Mouse (Mus musculus) ES-E14 (cell line): ENCODE data around the gene Ap3b1.

ENCODE experiments used
- CHD2 ChIP-seq: IDR thresholded peaks from 2 replicates; pipeline ENCODE4 v1.6.1; 2014; ENCODE audit warnings: mild to moderate bottlenecking, low read depth, low read length, inconsistent platforms
- HCFC1 ChIP-seq: IDR thresholded peaks from 2 replicates; pipeline ENCODE4 v1.6.1; 2012; ENCODE audit warnings: low read length, inconsistent platforms, borderline replicate concordance; ENCODE audit not compliant: insufficient read depth
- MAFK ChIP-seq: IDR thresholded peaks from 2 replicates; pipeline ENCODE4 v1.6.1; 2014; ENCODE audit warnings: mild to moderate bottlenecking, low read depth, low read length, inconsistent platforms; ENCODE audit not compliant: insufficient read depth
- ZC3H11A ChIP-seq: IDR thresholded peaks from 2 replicates; pipeline ENCODE4 v1.6.1; 2012; ENCODE audit warnings: low read depth, mild to moderate bottlenecking, inconsistent platforms, low read length, borderline replicate concordance
- ZNF384 ChIP-seq: IDR thresholded peaks from 2 replicates; pipeline ENCODE4 v1.6.1; 2012; ENCODE audit warnings: low read depth, low read length, inconsistent platforms

DNA sequence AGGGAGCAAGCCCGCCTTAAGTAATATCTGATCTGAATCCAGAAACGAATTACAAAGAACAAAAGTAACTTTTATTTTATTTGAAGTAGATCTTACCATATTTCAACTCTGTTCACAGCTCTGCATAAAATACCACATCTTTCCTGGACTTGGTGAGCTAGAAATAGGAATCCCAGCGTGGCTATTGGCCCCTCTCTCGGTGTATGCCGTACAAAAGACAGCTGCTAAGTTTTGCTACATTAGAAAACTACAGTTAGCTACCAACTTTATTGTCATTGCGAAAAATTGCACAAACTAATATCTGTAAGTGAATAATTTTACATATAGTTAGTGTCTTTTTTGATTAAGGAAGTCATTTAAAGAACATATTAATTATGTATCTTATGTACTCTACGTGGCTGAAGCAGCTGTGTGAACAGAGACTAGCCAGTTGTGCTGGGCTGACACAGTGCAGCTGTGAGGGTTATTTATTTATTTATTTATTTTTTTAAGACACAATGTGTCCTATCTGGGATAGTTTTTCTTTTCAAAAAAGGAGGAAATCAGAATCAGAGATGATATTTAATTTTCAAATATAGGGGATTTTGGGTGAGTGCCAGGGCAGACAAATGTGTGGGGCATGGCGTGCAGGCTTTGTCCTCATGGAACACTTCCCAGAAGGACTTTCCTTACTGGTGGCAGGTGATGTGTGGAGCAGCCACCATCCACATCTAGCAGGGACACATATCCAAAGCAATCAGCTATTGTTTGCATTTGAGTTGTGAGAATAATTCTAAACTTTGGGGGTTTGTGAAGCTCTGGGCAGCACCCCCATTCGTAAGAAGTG is 248.5 kb downstream of the Ap3b1 start:
- no peak for TF ChIP-seq HCFC1
- TF ChIP-seq ZC3H11A, result no peak
- TF ChIP-seq ZNF384, result no peak
- no peak for TF ChIP-seq CHD2
- TF ChIP-seq MAFK, result no peak
